Mouse (Mus musculus) heart, postnatal 4 days (tissue): Measurements from ENCODE around the gene Defb30. TPM values are rescaled to one million over a fixed set of nuclear protein-coding genes. Genes with fewer than 3 reads are reported as not detected.

ENCODE experiments used
- total RNA-seq, 2 experiments: library from RNA; stranded (reverse); gene quantifications; 2 replicates each; pipeline ENCODE4 v1.2.3; 2021

Defb30 gene
- total RNA-seq, 2 experiments from 2014 or later = not detected

Other genes with a start within 250 kb of the Defb30 start
- gene Wdfy2, start 212.3 kb downstream of the Defb30 start, total RNA-seq = 1 to 10 TPM; 8.0 to 8.3 TPM
- gene Defb48, start 65.5 kb downstream of the Defb30 start, total RNA-seq = not detected
- gene Defb47, start 51.9 kb downstream of the Defb30 start, total RNA-seq = not detected
- not detected for gene Defb43, start 38.2 kb downstream of the Defb30 start, total RNA-seq
- gene Defb42, start 3.0 kb downstream of the Defb30 start, total RNA-seq = under 1 TPM; 0.20 to 0.50 TPM